Mouse (Mus musculus) liver, adult 2 months (tissue): ENCODE results near the gene Dnajb4.

Experiments
- CTCF ChIP-seq: fragments of 200-500 bp; IDR thresholded peaks from 2 replicates; pipeline ENCODE4 v1.5.1; 2011; ENCODE audit warnings: low read depth, low read length, control low read depth
- POLR2A ChIP-seq: fragments of 200-500 bp; IDR thresholded peaks from 2 replicates; pipeline ENCODE4 v1.6.1; 2011; ENCODE audit warnings: low read length, control low read depth; ENCODE audit not compliant: insufficient read depth; ENCODE audit errors: extremely low read depth

DNA sequence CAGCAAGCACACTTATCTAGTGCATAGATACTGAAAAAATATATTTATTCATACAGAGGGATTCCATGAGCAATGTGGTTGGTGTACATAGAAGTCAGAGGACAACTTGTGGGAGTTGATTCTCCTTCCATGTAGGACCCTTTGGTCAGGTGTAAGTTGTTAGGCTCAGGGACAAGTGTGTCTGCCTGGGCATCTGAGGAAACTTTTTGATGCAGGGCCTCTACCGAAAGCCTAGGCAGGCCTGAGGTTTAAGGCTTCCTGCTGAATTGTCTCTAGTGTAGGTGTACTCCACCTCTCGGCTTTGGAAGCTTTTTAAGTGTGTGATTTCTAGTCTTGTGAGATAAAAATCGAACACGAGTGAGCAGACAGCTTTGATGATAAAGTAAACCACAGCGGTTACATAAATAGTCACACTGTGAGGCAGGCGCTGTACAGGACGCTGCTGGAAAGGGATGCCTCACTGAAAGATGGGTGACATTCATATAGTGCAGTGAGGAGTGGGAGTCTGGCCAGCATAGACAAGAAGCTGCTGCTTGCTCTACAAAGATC is 1.7 kb upstream of the Dnajb4 start:
- TF ChIP-seq CTCF (no peak), POLR2A (no peak)
